Mouse (Mus musculus): ENCODE measurements around the gene Vwa3b. TPM values are rescaled to one million over a fixed set of nuclear protein-coding genes. Genes with fewer than 3 reads are reported as not detected.

Gene Vwa3b
- total and polyA plus RNA-seq, 2 experiments: 0.37 to 0.40 TPM

GRCm38 (mm10) chr1:37220134-37220907 lies 193.9 kb downstream of the Vwa3b start:
- WGBS: 57% methylated on average over 6 of the region's 6 CpGs
- Histone ChIP-seq H3K4me3 (ENCODE audit: insufficient read depth, low read depth, low read length) (no peak overlapping the region), H3K4me1 (ENCODE audit: control insufficient read depth, insufficient read depth, low read length) (no peaks in the 10 kb centered on the region), H3K9ac (ENCODE audit: low read depth, low read length) (no peak overlapping the region), H3K79me2 (ENCODE audit: control insufficient read depth, insufficient read depth, low read length) (no peaks in the 10 kb centered on the region), H3K36me3 (ENCODE audit: control insufficient read depth, insufficient read depth, low read length) (no peaks in the 10 kb centered on the region), H3K27ac (replicated peaks; ENCODE audit: insufficient read depth, low read depth, low read length) (no peak overlapping the region), H3K27me3 (ENCODE audit: control insufficient read depth, insufficient read depth, low read length) (0 out of 2 replicates have a peak, but pooled peaks cover 5% of the 10 kb centered on the region)
- TF ChIP-seq POLR2A (IDR thresholded peaks at IDR 0.05; ENCODE audit: extremely low read depth, insufficient read depth, low read length): no peak
- no peak for TF ChIP-seq CTCF (IDR thresholded peaks at IDR 0.05; ENCODE audit: low read depth, low read length)
- no peak for DNase-seq (ENCODE audit: extremely low read depth, low read depth, low spot score)

GRCm38 (mm10) chr1:37222002-37222401 lies 195.6 kb downstream of the Vwa3b start:
- Histone ChIP-seq H3K9ac (ENCODE audit: low read depth, low read length) (no peak overlapping the region), H3K27ac (replicated peaks; ENCODE audit: insufficient read depth, low read depth, low read length) (no peak overlapping the region), H3K27me3 (ENCODE audit: control insufficient read depth, insufficient read depth, low read length) (0 out of 2 replicates have a peak, but pooled peaks cover 5% of the 10 kb centered on the region), H3K4me1 (ENCODE audit: control insufficient read depth, insufficient read depth, low read length) (no peaks in the 10 kb centered on the region), H3K36me3 (ENCODE audit: control insufficient read depth, insufficient read depth, low read length) (no peaks in the 10 kb centered on the region), H3K79me2 (ENCODE audit: control insufficient read depth, insufficient read depth, low read length) (no peaks in the 10 kb centered on the region), H3K4me3 (ENCODE audit: insufficient read depth, low read depth, low read length) (no peak overlapping the region)
- WGBS: 67% methylated on average over 7 of the region's 7 CpGs
- TF ChIP-seq POLR2A (IDR thresholded peaks at IDR 0.05; ENCODE audit: extremely low read depth, insufficient read depth, low read length): no peak
- no peak for TF ChIP-seq CTCF (IDR thresholded peaks at IDR 0.05; ENCODE audit: low read depth, low read length)
- DNase-seq (ENCODE audit: extremely low read depth, low read depth, low spot score): no peak

GRCm38 (mm10) chr1:37230404-37230803 lies 204.0 kb downstream of the Vwa3b start:
- H3K27ac ChIP-seq (replicated peaks; ENCODE audit: insufficient read depth, low read depth, low read length): no peak overlapping the region
- TF ChIP-seq CTCF (IDR thresholded peaks at IDR 0.05; ENCODE audit: low read depth, low read length) (no peak), POLR2A (IDR thresholded peaks at IDR 0.05; ENCODE audit: extremely low read depth, insufficient read depth, low read length) (no peak)
- DNase-seq (ENCODE audit: extremely low read depth, low read depth, low spot score): no peak
- no peaks in the 10 kb centered on the region for H3K36me3 ChIP-seq (ENCODE audit: control insufficient read depth, insufficient read depth, low read length)
- H3K4me3 ChIP-seq (ENCODE audit: insufficient read depth, low read depth, low read length): no peak overlapping the region
- no peaks in the 10 kb centered on the region for H3K4me1 ChIP-seq (ENCODE audit: control insufficient read depth, insufficient read depth, low read length)
- WGBS: 72% methylated on average over 6 of the region's 6 CpGs
- no peaks in the 10 kb centered on the region for H3K79me2 ChIP-seq (ENCODE audit: control insufficient read depth, insufficient read depth, low read length)
- no peak overlapping the region for H3K9ac ChIP-seq (ENCODE audit: low read depth, low read length)
- H3K27me3 ChIP-seq (ENCODE audit: control insufficient read depth, insufficient read depth, low read length): no peaks in the 10 kb centered on the region

- H3K27ac ChIP-seq (replicated peaks; ENCODE audit: insufficient read depth, low read depth, low read length): no peak overlapping the region
- no peaks in the 10 kb centered on the region for H3K27me3 ChIP-seq (ENCODE audit: control insufficient read depth, insufficient read depth, low read length)
- no peaks in the 10 kb centered on the region for H3K36me3 ChIP-seq (ENCODE audit: control insufficient read depth, insufficient read depth, low read length)
- WGBS: 44% methylated on average over 6 of the region's 6 CpGs
- no peak overlapping the region for H3K4me3 ChIP-seq (ENCODE audit: insufficient read depth, low read depth, low read length)
- no peak overlapping the region for H3K9ac ChIP-seq (ENCODE audit: low read depth, low read length)
- DNase-seq (ENCODE audit: extremely low read depth, low read depth, low spot score): peak; percentile 83
- no peaks in the 10 kb centered on the region for H3K4me1 ChIP-seq (ENCODE audit: control insufficient read depth, insufficient read depth, low read length)
- no peaks in the 10 kb centered on the region for H3K79me2 ChIP-seq (ENCODE audit: control insufficient read depth, insufficient read depth, low read length)
- no peak for TF ChIP-seq POLR2A (IDR thresholded peaks at IDR 0.05; ENCODE audit: extremely low read depth, insufficient read depth, low read length)
- no peak for TF ChIP-seq CTCF (IDR thresholded peaks at IDR 0.05; ENCODE audit: low read depth, low read length)
These were observed 204.9 kb downstream of the Vwa3b start for GRCm38 (mm10) chr1:37231295-37231701.

Other genes starting within 250 kb of the Vwa3b start
- 10.2 and 12.2 TPM in 2 replicates for gene Tmem131, start 82.9 kb upstream of the Vwa3b start, total RNA-seq (2014; rRNA removed)
- gene Tmem131, start 82.9 kb upstream of the Vwa3b start, polyA plus RNA-seq (2012; rRNA removed): 6.1 and 6.3 TPM in 2 replicates
- not detected in 2 replicates for gene Cnga3, start 187.8 kb downstream of the Vwa3b start, total RNA-seq (2014; rRNA removed)
- not detected in 2 replicates for gene Cnga3, start 187.8 kb downstream of the Vwa3b start, polyA plus RNA-seq (2012; rRNA removed)

Measured in liver, adult 2 months (tissue).